Mouse (Mus musculus) cerebellum, adult 9-11 months (tissue): ENCODE data around the gene Spats1.
A peak's percentile ranks its signal among the peaks of the same experiment; 100 is the strongest.

Experiments
- DNase-seq: peaks from one replicate; pipeline ENCODE4 v3.0.0; 2022

The Spats1 gene

DNA sequence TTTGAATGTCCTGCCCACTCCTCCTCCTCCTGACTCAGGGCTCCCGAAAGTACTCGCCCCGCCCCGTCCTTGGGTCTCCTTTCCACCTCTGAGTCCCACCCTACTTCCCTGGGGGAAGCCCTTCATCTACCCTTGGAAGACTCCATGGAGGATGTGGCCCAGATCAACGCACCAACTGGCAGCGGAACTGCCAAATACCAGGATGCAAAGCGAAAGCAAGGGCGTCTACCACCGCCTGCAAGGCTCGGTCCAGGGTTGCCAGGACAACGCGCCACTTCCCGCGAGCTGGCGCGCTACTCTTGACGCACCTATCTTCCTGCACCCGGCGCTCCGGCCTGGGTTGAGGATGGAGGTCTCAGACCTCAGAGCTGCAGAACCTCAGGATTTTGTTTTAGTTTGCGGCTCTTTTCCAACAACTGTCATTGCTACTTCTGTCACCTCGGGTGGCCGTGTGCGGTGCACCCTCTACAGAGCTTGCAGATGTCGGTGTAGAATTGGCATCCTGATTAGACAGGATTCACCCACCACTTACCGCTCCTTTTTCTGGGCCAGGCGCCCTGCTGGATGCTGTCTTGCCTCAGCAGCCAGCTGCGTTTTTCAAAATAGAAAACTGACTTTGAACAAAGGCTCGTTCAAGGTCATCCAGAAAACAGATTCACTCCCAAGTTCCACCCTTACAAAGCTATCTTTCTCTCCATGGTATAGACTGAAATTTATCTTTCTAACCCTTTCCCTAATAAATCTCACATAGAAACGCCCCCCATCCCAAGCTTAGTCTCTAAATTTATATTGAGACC lies at the start of gene Spats1:
TSS of gene Spats1 (minus strand) at position 747 of the 797 bp plus-strand sequence.
- peak; percentile 90 for DNase-seq

- peak; percentile 69 for DNase-seq
Observed at GRCm38 (mm10) chr17:45524961-45525360, 49.7 kb upstream of the Spats1 start.

DNA sequence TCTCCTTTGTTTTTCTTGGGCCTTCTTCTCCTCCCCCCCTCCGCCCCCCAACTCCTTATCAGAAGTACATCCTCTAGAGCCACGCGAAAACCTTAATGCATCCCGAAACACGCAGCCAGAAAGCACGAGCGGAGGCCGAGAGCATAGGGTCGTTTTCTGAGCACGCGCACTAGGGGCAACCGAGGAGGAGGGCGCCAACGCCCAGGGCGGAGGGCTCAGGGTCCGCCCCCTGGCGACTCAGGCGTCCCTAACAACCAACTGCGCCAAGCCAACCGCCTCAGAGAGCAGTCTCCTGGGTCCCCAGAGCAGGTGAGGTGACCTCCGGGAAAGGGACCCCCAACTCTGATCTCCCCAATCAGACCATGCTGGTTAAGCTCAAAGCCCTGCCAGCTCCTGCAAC lies 48.0 kb upstream of the Spats1 start, which contains the start of gene Tcte1:
TSS of gene Tcte1 (plus strand) at position 172 of the 400 bp plus-strand sequence.
- no peak for DNase-seq

DNA sequence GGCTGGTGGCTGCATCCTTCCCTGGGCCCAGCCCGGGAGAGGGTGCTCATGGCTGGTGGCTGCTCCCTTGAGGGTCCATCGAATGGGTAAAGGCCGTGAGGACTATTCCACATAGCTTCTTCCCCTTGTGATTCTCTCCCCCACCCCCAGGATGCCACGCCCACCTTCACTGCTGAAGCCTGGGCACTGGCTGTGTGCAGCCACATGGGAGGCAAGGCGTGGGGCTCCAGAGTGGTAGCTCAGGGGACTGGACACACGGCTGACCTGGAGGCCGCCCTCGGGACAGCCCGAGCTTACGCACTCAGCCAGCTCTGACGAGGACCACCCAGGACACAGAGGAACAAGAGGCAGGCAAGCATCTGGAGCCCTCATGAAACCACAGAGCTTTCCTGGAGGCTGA lies 44.9 kb upstream of the Spats1 start:
- DNase-seq = peak; percentile 69

GRCm38 (mm10) chr17:45518766-45519475 lies 43.7 kb upstream of the Spats1 start:
- peak; percentile 96 for DNase-seq

DNA sequence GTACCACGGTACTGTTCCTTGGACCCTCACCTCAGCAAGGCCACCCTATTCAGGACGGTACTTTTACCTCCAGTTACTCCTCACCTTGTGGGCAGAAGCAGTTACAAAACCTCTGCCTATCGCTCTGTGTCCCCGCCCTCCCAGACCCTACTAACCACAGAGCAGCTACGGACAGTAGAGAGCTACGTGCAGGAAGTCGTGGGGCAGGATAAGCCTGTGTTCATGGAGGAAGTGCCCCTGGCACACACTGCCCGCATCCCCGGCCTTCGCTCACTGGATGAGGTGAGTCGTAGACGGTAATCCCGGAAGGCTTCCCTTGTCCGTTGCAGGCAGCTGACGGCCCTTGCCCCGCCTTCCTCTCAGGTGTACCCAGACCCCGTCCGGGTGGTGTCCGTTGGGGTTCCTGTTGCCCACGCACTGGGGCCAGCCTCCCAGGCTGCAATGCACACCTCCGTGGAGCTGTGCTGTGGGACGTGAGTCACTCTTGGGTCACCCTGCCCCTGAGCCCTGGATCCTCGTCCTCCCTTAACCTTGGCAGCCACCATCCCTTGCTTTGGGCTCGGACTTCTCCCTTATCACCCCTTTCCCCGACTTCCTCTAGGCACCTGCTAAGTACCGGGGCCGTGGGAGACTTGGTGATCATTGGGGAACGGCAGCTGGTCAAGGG lies 42.5 kb upstream of the Spats1 start:
- DNase-seq = peak; percentile 69

- DNase-seq = peak; percentile 68
Observed at GRCm38 (mm10) chr17:45517135-45517534, 41.9 kb upstream of the Spats1 start.

DNA sequence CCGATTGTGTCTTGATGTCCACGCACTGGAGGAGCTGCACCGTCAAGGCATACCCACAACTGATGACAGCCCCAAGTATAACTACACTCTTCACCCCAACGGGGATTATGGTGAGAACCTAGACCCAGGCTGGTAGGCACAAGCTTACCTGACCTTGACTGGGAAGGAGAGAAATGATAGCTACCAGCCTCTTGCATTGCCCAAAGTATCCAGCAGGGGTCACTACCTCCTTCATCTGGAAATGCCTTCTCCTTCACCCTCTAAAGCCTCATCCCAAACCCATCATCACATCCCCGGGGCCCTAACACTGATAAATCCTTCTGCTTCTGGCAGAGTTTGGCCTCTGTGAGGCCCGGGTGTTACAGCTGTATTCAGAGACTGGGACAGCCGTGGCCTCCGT lies 41.3 kb upstream of the Spats1 start:
- peak; percentile 90 for DNase-seq

- DNase-seq = peak; percentile 55
Observed at GRCm38 (mm10) chr17:45515806-45516205, 40.6 kb upstream of the Spats1 start.

DNA sequence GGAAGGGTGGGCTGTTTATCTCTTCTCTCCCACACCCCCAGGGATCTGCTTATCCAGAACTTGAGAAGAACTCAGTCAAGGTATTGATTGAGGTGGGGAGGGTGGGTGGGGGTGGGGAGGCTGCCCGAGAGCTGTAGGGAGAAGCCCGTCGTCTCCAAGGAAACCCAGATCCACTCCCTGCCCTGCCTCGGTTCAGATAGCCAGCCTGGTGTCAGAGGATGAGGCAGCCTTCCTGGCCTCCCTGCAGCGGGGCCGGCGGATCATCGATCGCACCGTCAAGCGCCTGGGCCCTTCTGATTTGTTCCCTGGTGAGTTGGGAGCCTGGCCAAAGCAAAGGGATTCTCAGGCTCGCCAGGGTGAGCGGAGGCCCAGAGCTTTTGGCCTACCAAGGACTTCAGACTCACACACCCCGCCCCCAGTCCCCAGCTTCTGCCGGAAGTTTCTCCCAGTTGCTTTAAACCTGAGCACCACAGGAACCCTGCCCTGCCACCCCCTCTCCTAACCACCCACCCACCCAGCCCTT lies 40.0 kb upstream of the Spats1 start:
- DNase-seq = peak; percentile 61

- DNase-seq = no peak
Observed at GRCm38 (mm10) chr17:45511757-45512156, 36.5 kb upstream of the Spats1 start.

- no peak for DNase-seq
Observed at GRCm38 (mm10) chr17:45510871-45511270, 35.7 kb upstream of the Spats1 start.

DNA sequence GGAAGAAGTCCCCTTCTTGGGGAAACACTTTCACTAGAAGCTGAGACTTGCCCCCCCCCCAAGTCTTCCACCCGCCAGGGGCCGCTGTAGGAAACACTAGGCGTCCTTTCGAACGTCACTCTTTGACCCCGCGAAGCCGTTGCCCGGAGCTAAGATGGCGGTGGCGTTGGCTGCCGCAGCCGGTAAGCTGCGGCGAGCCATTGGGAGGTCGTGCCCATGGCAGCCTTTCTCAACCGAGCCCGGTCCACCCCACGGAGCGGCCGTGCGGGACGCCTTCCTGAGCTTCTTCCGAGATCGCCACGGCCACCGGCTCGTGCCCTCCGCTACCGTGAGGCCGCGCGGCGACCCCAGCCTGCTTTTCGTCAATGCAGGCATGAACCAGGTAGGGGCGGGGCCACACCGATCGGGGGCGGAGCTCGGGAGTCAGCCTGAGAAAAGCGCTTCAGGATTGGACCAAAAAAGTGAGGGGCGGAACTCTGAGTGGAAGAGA lies 31.5 kb upstream of the Spats1 start, which contains the start of gene Aars2:
TSS of gene Aars2 (plus strand) at position 142 of the 490 bp plus-strand sequence.
- peak; percentile 93 for DNase-seq

- peak; percentile 66 for DNase-seq
Observed at GRCm38 (mm10) chr17:45505941-45506465, 30.8 kb upstream of the Spats1 start.

DNA sequence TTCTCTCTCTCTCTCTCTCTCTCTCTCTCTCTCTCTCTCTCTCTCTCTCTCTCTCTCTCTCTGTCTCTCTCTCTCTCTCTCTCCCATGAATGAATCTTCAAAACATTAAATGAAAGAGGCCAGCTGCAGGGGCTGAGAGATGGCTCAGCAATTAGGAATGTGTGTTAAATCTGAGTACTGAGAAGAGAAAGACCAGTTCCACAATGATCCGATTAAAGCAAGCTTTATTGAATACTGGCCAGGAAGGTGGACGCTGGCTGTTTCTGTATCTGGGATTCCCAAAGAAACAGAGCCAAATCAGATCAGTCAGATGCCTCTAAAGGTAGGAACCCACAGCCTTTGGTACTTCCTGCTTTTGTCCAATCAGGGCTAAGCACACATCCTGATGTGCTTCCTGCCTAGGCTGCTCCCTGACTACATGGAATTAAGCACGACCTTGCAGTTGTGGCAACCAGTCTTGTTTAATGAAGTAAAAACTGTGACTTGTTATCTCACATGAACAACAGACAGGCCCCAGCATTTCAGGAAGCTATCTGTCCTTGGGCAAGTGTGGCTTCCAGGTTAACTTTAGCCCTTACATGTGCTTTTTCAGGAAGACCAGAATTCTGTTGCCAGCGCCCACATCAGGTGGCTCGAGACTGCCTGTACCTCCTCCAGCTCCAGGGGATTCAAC lies 28.2 kb upstream of the Spats1 start:
- DNase-seq = no peak

- DNase-seq = no peak
Observed at GRCm38 (mm10) chr17:45502324-45502723, 27.1 kb upstream of the Spats1 start.

DNA sequence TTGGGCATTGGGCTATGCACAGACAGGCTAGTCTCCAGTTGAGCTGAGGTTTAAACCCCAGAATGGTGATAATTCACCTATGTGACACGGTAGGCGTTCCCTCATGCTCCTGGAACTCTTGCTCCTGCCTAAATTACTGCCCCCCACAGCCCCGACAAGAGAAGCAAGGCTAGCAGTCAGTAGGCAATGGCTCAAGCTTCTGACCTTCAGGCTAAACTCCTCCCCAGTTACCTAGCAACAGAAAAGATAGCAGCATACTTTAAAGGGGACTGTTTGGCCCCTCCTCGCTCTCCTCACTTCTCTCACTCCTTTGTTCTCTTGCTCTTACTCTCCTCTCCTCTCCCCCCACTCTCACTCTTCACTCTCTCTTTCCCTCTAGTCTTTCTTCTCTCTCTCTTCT lies 25.8 kb upstream of the Spats1 start:
- DNase-seq = no peak

DNA sequence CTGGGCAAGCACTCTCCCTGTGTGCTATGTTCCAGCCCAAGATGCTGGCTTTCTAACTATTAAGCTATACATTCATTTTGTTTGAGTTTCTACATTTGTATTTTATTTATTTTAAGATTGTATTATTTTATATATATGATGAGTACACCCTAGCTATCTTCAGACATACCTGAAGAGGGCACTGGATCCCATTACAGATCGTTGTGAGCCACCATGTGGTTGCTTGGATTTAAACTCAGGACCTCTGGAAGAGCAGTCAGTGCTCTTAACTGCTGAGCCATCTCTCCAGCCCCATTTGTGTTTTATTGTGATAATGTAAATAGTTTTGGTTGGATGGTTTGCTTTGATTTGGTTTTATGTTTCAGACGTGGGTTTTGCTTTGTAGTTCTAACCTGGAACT lies 24.3 kb upstream of the Spats1 start:
- no peak for DNase-seq

- no peak for DNase-seq
Observed at GRCm38 (mm10) chr17:45498397-45498796, 23.2 kb upstream of the Spats1 start.

DNA sequence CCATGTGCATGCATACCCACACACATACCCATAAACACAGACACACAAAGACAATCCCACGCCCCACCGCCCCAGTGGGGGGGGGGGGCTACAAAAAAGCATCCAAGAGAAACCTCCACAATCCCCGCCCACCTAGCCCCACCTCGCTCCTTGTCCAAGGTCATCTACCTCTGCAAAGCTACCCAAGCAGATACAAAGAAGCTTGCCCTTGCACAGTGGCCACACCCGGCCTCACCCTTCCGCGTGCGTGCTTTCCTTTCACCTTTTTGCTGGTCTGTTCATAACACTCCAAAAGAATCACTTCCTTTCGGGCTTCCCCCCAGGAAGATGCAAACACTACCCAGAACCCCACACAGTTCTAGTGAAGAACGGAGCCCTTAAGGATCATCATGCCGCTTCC lies 20.2 kb upstream of the Spats1 start:
- DNase-seq = no peak

- DNase-seq = no peak
Observed at GRCm38 (mm10) chr17:45490532-45491154, 15.4 kb upstream of the Spats1 start.

DNA sequence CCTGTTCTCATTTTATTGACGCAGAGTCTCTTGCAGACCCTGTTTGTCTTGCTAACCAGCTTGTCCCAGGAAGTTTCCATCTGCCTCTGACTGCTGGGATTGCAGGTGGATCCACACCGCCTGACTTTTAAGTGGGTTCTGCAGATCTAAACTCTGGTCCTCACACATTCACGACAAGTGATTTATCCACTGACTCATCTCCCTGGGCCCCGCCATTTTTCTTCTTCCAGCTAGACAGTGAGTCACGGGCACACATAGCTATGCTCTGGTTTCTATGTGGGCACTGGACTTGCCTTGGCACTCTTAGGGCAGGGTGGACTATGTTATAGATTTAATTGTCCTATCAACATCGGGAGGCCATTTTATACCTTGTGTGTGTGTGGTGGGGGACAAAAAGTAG lies 14.5 kb upstream of the Spats1 start:
- no peak for DNase-seq
